Mouse (Mus musculus): ENCODE measurements around the gene Armc9. TPM values are rescaled to one million over a fixed set of nuclear protein-coding genes. Genes with fewer than 3 reads are reported as not detected.
A peak's percentile ranks its signal among the peaks of the same experiment; 100 is the strongest.

Armc9 gene
- polyA plus RNA-seq (2012; rRNA removed) = 24.4 and 24.9 TPM in 2 replicates

DNA sequence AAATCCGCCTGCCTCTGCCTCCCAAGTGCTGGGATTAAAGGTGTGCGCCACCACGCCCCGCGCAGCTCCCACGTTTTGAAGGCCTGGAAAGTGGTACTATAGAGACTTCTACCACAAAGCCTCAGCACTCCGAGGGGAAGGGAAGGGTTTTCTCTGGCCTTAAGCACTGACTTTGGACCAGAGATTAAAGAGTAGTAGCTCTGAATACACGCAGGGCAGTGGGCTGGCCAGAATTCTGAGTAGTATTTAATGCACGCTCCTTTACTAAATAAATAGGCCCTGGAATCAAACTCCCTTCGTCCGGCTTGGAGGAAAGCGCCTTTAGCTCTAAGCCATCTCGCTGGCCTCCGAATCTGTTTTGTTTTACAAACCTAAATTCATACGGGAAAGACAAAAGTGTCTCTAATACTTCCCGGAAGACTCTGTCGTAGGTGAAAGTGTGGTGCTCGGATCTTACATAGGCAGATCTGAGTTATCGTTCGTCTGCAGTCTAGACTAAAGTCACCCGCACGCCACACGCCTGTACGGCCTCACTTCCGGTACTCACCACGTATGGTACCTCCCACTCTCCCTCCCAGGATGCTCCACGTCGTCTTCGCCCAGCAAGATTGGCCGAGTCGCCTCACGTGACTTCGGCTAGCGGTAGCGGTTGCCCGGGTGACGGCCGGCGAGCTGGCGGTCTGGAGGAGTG lies at the start of gene Armc9:
Armc9 (plus strand) TSS at position 648 of the 691 bp plus-strand sequence.
- TF ChIP-seq POLR2A (IDR thresholded peaks at IDR 0.05; ENCODE audit: borderline replicate concordance, insufficient read depth, low read length) (peak; percentile 96), CTCF (IDR thresholded peaks at IDR 0.05; ENCODE audit: borderline replicate concordance, insufficient read depth, low read depth, low read length) (no peak)
- H3K4me1 ChIP-seq (ENCODE audit: control insufficient read depth, insufficient read depth, low read length) = peaks cover 3% of the 10 kb centered on the region; the same call in 1 of the 2 replicates
- peak within 1 kb of the TSS; percentile 10 for H3K27ac ChIP-seq (ENCODE audit: insufficient read depth, low read length)
- WGBS = 4% methylated on average over 40 of the region's 40 CpGs
- peak within 1 kb of the TSS; percentile 76 for H3K4me3 ChIP-seq (replicated peaks; ENCODE audit: insufficient read depth, low read depth, low read length)
- peak; percentile 93 to 95 for DNase-seq
- H3K27me3 ChIP-seq (ENCODE audit: control insufficient read depth, insufficient read depth, low read length) = no peaks in the 10 kb centered on the region

DNA sequence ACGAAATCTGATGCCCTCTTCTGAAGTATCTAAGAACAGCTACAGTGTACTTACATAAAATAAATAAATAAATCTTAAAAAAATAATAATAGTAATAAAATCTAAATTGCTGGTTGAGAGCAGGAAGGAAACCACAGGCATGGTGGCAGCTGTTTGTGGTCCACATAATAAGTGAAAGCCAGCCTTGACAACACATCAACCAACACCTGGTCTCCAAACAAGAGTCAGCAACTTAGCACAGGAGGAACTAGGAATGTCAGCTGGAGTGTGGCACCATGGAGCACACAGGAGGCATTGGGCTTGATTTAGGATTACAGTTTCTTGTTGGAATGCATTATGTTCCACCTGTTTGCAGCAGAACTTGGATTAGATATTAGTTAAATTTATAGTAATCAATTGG lies 49.5 kb upstream of the Armc9 start:
- no peak for TF ChIP-seq POLR2A (IDR thresholded peaks at IDR 0.05; ENCODE audit: borderline replicate concordance, insufficient read depth, low read length)
- no peak for TF ChIP-seq CTCF (IDR thresholded peaks at IDR 0.05; ENCODE audit: borderline replicate concordance, insufficient read depth, low read depth, low read length)
- Histone ChIP-seq H3K27ac (ENCODE audit: insufficient read depth, low read length) (no peak overlapping the region), H3K4me3 (replicated peaks; ENCODE audit: insufficient read depth, low read depth, low read length) (no peak overlapping the region), H3K4me1 (ENCODE audit: control insufficient read depth, insufficient read depth, low read length) (no peaks in the 10 kb centered on the region), H3K27me3 (ENCODE audit: control insufficient read depth, insufficient read depth, low read length) (no peaks in the 10 kb centered on the region)
- DNase-seq = no peak
- 93% methylated on average over 1 of the region's 1 CpGs for whole genome bisulfite sequencing

DNA sequence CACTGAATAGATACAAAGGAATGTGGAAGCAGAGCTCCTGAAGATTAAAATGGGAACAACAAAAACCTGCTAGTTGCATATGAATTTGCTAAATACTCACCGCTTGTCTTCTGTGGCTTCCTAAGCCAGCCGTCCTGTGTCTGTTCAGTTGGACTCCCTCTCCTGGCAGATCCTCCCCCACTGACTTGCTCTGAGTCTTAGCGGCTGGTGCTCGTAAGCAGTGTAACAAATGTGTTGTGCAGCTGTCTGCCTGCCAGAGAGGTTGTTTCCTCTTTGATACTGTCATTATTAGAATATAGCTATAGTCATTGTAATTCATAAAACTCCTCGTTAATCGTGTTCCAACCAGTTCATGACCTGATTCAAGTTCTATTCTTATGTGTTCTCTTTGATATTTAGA lies 42.8 kb upstream of the Armc9 start, which contains the start of gene Htr2b:
Htr2b (minus strand) TSS at position 192 of the 400 bp plus-strand sequence.
- no peaks in the 10 kb centered on the region for H3K4me1 ChIP-seq (ENCODE audit: control insufficient read depth, insufficient read depth, low read length)
- peak in 1 of 2 experiments; percentile 15 for DNase-seq
- no peaks in the 10 kb centered on the region for H3K27me3 ChIP-seq (ENCODE audit: control insufficient read depth, insufficient read depth, low read length)
- no peak within 1 kb of the TSS for H3K27ac ChIP-seq (ENCODE audit: insufficient read depth, low read length)
- no peak within 1 kb of the TSS for H3K4me3 ChIP-seq (replicated peaks; ENCODE audit: insufficient read depth, low read depth, low read length)
- WGBS = 36% methylated on average over 6 of the region's 6 CpGs
- TF ChIP-seq POLR2A (IDR thresholded peaks at IDR 0.05; ENCODE audit: borderline replicate concordance, insufficient read depth, low read length) (no peak), CTCF (IDR thresholded peaks at IDR 0.05; ENCODE audit: borderline replicate concordance, insufficient read depth, low read depth, low read length) (no peak)

DNA sequence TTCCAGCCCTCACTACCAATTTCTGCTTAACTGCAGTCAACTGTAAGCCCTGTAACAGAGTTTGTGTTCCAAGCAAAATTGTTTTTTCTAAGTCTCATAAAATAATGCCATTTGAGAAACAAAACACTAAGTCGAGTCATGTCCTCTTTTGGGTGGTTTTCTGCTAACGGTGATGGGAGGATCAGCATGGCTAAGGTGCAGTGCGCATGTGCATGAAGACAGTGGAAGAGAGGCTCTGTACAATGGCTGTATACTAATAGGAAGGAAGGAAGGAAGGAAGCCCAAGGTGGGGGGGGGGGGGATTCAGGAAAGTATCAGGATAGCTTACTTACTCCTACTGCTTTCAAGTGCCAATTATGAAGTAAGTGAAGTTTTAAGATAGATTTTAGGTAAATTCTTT lies 40.4 kb upstream of the Armc9 start:
- WGBS = 92% methylated on average over 3 of the region's 3 CpGs
- no peak overlapping the region for H3K4me3 ChIP-seq (replicated peaks; ENCODE audit: insufficient read depth, low read depth, low read length)
- no peak overlapping the region for H3K27ac ChIP-seq (ENCODE audit: insufficient read depth, low read length)
- TF ChIP-seq POLR2A (IDR thresholded peaks at IDR 0.05; ENCODE audit: borderline replicate concordance, insufficient read depth, low read length) = no peak
- H3K4me1 ChIP-seq (ENCODE audit: control insufficient read depth, insufficient read depth, low read length) = no peaks in the 10 kb centered on the region
- DNase-seq = no peak
- H3K27me3 ChIP-seq (ENCODE audit: control insufficient read depth, insufficient read depth, low read length) = no peaks in the 10 kb centered on the region

DNA sequence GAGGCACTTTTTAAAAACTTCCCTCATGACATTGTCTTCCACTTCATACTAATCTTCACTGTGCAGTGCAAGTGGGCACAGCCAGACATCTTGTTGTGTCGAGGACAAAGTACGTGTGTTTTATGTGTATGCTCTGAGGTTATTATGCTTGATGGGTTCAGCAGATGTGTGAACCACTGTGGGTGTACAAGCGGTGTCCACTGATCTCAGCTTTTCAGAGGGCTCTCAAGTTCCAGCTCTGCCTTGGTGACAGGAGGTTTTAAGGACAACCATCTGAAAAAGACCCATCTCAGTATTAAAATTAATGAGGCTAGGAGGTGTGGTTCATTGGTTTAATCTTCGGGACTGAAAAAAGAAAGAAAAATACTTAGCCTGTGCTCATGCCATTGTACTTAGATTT lies 35.0 kb upstream of the Armc9 start:
- WGBS = 88% methylated on average over 4 of the region's 4 CpGs
- TF ChIP-seq POLR2A (IDR thresholded peaks at IDR 0.05; ENCODE audit: borderline replicate concordance, insufficient read depth, low read length) (no peak), CTCF (IDR thresholded peaks at IDR 0.05; ENCODE audit: borderline replicate concordance, insufficient read depth, low read depth, low read length) (no peak)
- Histone ChIP-seq H3K4me1 (ENCODE audit: control insufficient read depth, insufficient read depth, low read length) (no peaks in the 10 kb centered on the region), H3K27ac (ENCODE audit: insufficient read depth, low read length) (no peak overlapping the region), H3K4me3 (replicated peaks; ENCODE audit: insufficient read depth, low read depth, low read length) (no peak overlapping the region), H3K27me3 (ENCODE audit: control insufficient read depth, insufficient read depth, low read length) (no peaks in the 10 kb centered on the region)
- DNase-seq = no peak

DNA sequence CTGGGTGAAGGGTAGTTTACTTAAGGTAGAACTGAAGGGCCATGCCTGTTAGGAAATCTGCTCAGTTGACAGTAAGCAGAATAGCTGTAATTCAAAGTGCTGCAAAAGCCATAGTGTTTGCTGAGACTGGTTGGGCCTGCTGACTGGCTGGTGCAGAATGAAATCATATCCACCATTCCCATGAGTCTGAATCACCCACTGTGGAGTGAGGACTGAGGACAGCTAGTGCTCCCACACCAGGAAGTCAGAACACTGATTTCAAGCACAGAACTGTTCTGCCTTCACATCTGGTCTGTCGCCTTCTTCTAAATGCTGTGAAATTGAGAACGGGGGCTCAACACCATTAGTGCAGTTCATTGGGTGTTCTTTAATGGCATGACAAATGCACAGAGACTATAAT lies 28.5 kb upstream of the Armc9 start:
- 96% methylated on average over 2 of the region's 2 CpGs for WGBS
- Histone ChIP-seq H3K27ac (ENCODE audit: insufficient read depth, low read length) (no peak overlapping the region), H3K4me3 (replicated peaks; ENCODE audit: insufficient read depth, low read depth, low read length) (no peak overlapping the region), H3K27me3 (ENCODE audit: control insufficient read depth, insufficient read depth, low read length) (no peaks in the 10 kb centered on the region), H3K4me1 (ENCODE audit: control insufficient read depth, insufficient read depth, low read length) (no peaks in the 10 kb centered on the region)
- TF ChIP-seq POLR2A (IDR thresholded peaks at IDR 0.05; ENCODE audit: borderline replicate concordance, insufficient read depth, low read length) (no peak), CTCF (IDR thresholded peaks at IDR 0.05; ENCODE audit: borderline replicate concordance, insufficient read depth, low read depth, low read length) (no peak)
- no peak for DNase-seq

DNA sequence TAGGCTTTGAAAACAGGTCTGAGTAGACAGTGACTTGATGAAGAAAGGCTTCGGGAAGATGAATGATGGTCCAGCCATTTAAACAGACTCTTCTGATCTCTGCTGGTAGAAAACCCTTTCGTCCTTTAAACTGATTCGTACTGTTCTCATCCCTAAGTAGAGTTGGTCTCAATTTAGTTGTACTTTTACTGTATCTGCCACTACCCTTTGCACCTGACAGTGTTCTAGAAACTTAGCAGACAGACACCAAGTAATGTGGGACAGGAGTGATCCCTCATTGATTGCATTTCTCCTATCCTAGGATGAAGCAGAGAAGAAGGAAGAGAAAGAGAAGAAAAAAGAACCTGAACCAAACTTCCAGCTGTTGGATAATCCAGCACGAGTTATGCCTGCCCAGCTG lies 21.2 kb upstream of the Armc9 start, which contains the start of gene Gm21972:
Gm21972 (plus strand) TSS at position 301 of the 400 bp plus-strand sequence.
- H3K4me3 ChIP-seq (replicated peaks; ENCODE audit: insufficient read depth, low read depth, low read length) = no peak within 1 kb of the TSS
- no peaks in the 10 kb centered on the region for H3K27me3 ChIP-seq (ENCODE audit: control insufficient read depth, insufficient read depth, low read length)
- H3K27ac ChIP-seq (ENCODE audit: insufficient read depth, low read length) = no peak within 1 kb of the TSS
- TF ChIP-seq POLR2A (IDR thresholded peaks at IDR 0.05; ENCODE audit: borderline replicate concordance, insufficient read depth, low read length) = no peak
- no peak for TF ChIP-seq CTCF (IDR thresholded peaks at IDR 0.05; ENCODE audit: borderline replicate concordance, insufficient read depth, low read depth, low read length)
- no peaks in the 10 kb centered on the region for H3K4me1 ChIP-seq (ENCODE audit: control insufficient read depth, insufficient read depth, low read length)
- WGBS = 97% methylated on average over 4 of the region's 4 CpGs
- no peak for DNase-seq

DNA sequence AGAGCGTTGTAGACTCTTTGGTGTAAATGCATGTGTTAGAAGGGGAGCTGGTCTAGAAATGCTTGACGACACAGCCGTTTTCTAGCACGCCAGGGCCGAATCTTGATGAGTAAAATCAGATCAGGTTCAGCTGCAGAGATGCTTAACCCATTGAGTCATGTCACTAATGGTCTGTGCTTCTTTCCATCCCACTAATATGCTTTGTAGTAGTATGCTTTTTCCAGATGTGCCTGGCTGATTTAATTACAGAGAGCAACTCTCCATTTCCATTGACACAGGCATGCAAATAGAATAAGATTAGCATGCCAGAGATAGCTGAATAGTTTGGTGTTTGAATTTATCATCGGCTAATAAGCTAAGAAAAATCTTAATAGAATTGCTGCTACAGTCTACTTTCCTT lies 19.3 kb upstream of the Armc9 start:
- H3K4me3 ChIP-seq (replicated peaks; ENCODE audit: insufficient read depth, low read depth, low read length) = no peak overlapping the region
- DNase-seq = no peak
- 94% methylated on average over 6 of the region's 6 CpGs for WGBS

More for the DNA sequence above, 19.3 kb upstream of the Armc9 start:
- no peaks in the 10 kb centered on the region for H3K27me3 ChIP-seq (ENCODE audit: control insufficient read depth, insufficient read depth, low read length)
- no peaks in the 10 kb centered on the region for H3K4me1 ChIP-seq (ENCODE audit: control insufficient read depth, insufficient read depth, low read length)
- H3K27ac ChIP-seq (ENCODE audit: insufficient read depth, low read length) = no peak overlapping the region
- TF ChIP-seq POLR2A (IDR thresholded peaks at IDR 0.05; ENCODE audit: borderline replicate concordance, insufficient read depth, low read length) (no peak), CTCF (IDR thresholded peaks at IDR 0.05; ENCODE audit: borderline replicate concordance, insufficient read depth, low read depth, low read length) (no peak)

All from cerebellum, adult 2 months (tissue).